35 mouse cellular contexts compared by ENCODE assay signal in the genomic region with DNA sequence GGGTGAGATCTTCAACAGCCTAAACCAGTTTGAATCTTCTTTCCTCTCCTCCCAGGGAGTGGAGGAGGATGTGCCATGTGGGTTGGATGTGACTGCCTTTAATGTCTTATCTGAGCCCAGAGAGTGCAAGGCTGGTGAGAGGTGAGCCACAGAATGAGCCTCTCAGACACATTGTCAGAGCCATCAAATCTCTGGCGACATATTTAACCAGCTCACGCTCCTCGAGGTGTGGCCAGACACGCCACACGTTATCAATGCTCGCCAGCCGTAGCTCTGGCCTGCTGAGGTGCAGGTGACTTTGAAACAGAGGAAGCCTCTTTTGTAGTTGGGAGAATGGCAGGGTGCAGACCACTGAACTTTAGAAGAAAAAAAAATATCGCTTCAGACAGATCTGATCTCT.
DNase-seq lines count a peak whose midpoint lies in the region; ATAC-seq and TF ChIP-seq lines count a peak whose summit lies in the region.
"Had no signal": no experiment of that assay in that cellular context is flagged by ENCODE, and none has a peak within 500 bp of the region (broad histone marks: within the 10 kb centered on the region; RNA-seq: fewer than 3 reads in every experiment).

No protein-coding gene starts in this region.

- peak; percentile 70 for TF ChIP-seq EP300 in liver, embryonic 14.5 days (IDR thresholded peaks at IDR 0.05; ENCODE audit: low read depth)

- H3K36me3 ChIP-seq in forebrain, embryonic 10.5 days (replicated peaks) = no peaks in the 10 kb centered on the region
- H3K36me3 ChIP-seq in forebrain, embryonic 12.5 days (replicated peaks) = no peaks in the 10 kb centered on the region
- no peaks in the 10 kb centered on the region for H3K36me3 ChIP-seq in midbrain, embryonic 11.5 days (ENCODE audit: control insufficient read depth, insufficient read depth, low read length)
- H3K36me3 ChIP-seq in midbrain, embryonic 13.5 days = no peaks in the 10 kb centered on the region
- H3K36me3 ChIP-seq in liver, embryonic 14.5 days (replicated peaks; ENCODE audit: control insufficient read depth, insufficient read depth, low read depth) = no peaks in the 10 kb centered on the region
- H3K36me3 ChIP-seq in hindbrain, embryonic 11.5 days (ENCODE audit: control insufficient read depth, insufficient read depth, low read length) = no peaks in the 10 kb centered on the region
- H3K36me3 ChIP-seq: embryonic facial prominence, embryonic 12.5 days; hindbrain, embryonic 10.5 days; limb, embryonic 12.5 days; midbrain, embryonic 15.5 days; neural tube, embryonic 15.5 days; stomach, embryonic 15.5 days had no signal

- no peak overlapping the region for H3K9ac ChIP-seq in forebrain, embryonic 12.5 days
- H3K9ac ChIP-seq in midbrain, embryonic 11.5 days (ENCODE audit: low read length) = no peak overlapping the region
- H3K9ac ChIP-seq in midbrain, embryonic 13.5 days (replicated peaks) = no peak overlapping the region
- H3K9ac ChIP-seq in liver, embryonic 14.5 days (replicated peaks) = no peak overlapping the region
- H3K9ac ChIP-seq in hindbrain, embryonic 11.5 days (ENCODE audit: low read depth, low read length) = no peak overlapping the region
- H3K9ac ChIP-seq: embryonic facial prominence, embryonic 12.5 days; limb, embryonic 12.5 days; midbrain, embryonic 15.5 days; neural tube, embryonic 15.5 days; stomach, embryonic 15.5 days had no signal

- no peak overlapping the region for H3K4me3 ChIP-seq in forebrain, embryonic 10.5 days
- no peak overlapping the region for H3K4me3 ChIP-seq in forebrain, embryonic 12.5 days (replicated peaks)
- H3K4me3 ChIP-seq in midbrain, embryonic 11.5 days (ENCODE audit: low read depth, low read length) = no peak overlapping the region
- H3K4me3 ChIP-seq in midbrain, embryonic 13.5 days (replicated peaks) = no peak overlapping the region
- H3K4me3 ChIP-seq in liver, embryonic 14.5 days (ENCODE audit: insufficient read depth in 1 of 2, low read depth in 2 of 2, low read length in 2 of 2) = no peak overlapping the region
- no peak overlapping the region for H3K4me3 ChIP-seq in lung, adult 2 months (replicated peaks; ENCODE audit: extremely low read depth, low read depth, low read length)
- H3K4me3 ChIP-seq in hindbrain, embryonic 11.5 days (ENCODE audit: low read depth, low read length) = no peak overlapping the region
- H3K4me3 ChIP-seq: embryonic facial prominence, embryonic 12.5 days; gastrocnemius, adult 2 months; heart, adult 2 months; hindbrain, embryonic 10.5 days; layer of hippocampus, adult 2 months; left cerebral cortex, adult 2 months; limb, embryonic 12.5 days; midbrain, embryonic 15.5 days; neural tube, embryonic 15.5 days; stomach, embryonic 15.5 days had no signal

- no peak for TF ChIP-seq POLR2A in lung, adult 2 months (IDR thresholded peaks at IDR 0.05; ENCODE audit: borderline replicate concordance, extremely low read depth, low read depth, low read length)

- 0 out of 2 replicates have a peak overlapping the region, but pooled peaks have one; percentile 10 for H3K27ac ChIP-seq in forebrain, embryonic 10.5 days
- H3K27ac ChIP-seq in forebrain, embryonic 12.5 days = no peak overlapping the region
- H3K27ac ChIP-seq in midbrain, embryonic 11.5 days (ENCODE audit: low read depth, low read length) = no peak overlapping the region
- H3K27ac ChIP-seq in midbrain, embryonic 13.5 days = no peak overlapping the region
- H3K27ac ChIP-seq in liver, embryonic 14.5 days = no peak overlapping the region; the same call in 1 of the 2 replicates
- H3K27ac ChIP-seq in hindbrain, embryonic 11.5 days (ENCODE audit: low read depth, low read length) = no peak overlapping the region
- H3K27ac ChIP-seq: embryonic facial prominence, embryonic 12.5 days; gastrocnemius, adult 2 months; heart, adult 2 months; hindbrain, embryonic 10.5 days; layer of hippocampus, adult 2 months; left cerebral cortex, adult 2 months; limb, embryonic 12.5 days; macrophage; midbrain, embryonic 15.5 days; neural tube, embryonic 15.5 days; stomach, embryonic 15.5 days had no signal

- no peak for TF ChIP-seq CTCF in liver, embryonic 14.5 days (IDR thresholded peaks at IDR 0.05; ENCODE audit: low read depth)
- TF ChIP-seq CTCF in lung, adult 2 months (IDR thresholded peaks at IDR 0.05; ENCODE audit: insufficient read depth, low read length) = no peak

- H3K27me3 ChIP-seq in forebrain, embryonic 10.5 days (ENCODE audit: poor library complexity, severe bottlenecking) = no peaks in the 10 kb centered on the region
- no peaks in the 10 kb centered on the region for H3K27me3 ChIP-seq in forebrain, embryonic 12.5 days
- no peaks in the 10 kb centered on the region for H3K27me3 ChIP-seq in midbrain, embryonic 11.5 days (ENCODE audit: control insufficient read depth, insufficient read depth, low read length)
- no peaks in the 10 kb centered on the region for H3K27me3 ChIP-seq in midbrain, embryonic 13.5 days
- no peaks in the 10 kb centered on the region for H3K27me3 ChIP-seq in liver, embryonic 14.5 days (ENCODE audit: control insufficient read depth, insufficient read depth, low read length)
- no peaks in the 10 kb centered on the region for H3K27me3 ChIP-seq in hindbrain, embryonic 11.5 days (ENCODE audit: control insufficient read depth, insufficient read depth, low read length)
- H3K27me3 ChIP-seq: CH12.LX; embryonic facial prominence, embryonic 12.5 days; limb, embryonic 12.5 days; midbrain, embryonic 15.5 days; neural tube, embryonic 15.5 days; Patski; stomach, embryonic 15.5 days had no signal

- WGBS in forebrain, embryonic 10.5 days = 94% methylated on average over 8 of the region's 8 CpGs
- WGBS in forebrain, embryonic 12.5 days = 89% methylated on average over 8 of the region's 8 CpGs
- 93% methylated on average over 8 of the region's 8 CpGs for WGBS in midbrain, embryonic 11.5 days
- WGBS in midbrain, embryonic 13.5 days = 89% methylated on average over 8 of the region's 8 CpGs
- WGBS in liver, embryonic 14.5 days (ENCODE audit: insufficient replicate concordance) = 56% methylated on average over 8 of the region's 8 CpGs
- WGBS in lung, adult 2 months = 65% methylated on average over 8 of the region's 8 CpGs
- 86% methylated on average over 8 of the region's 8 CpGs for WGBS in hindbrain, embryonic 11.5 days

- no peak for ATAC-seq in forebrain, embryonic 12.5 days (ENCODE audit: low FRiP score)
- ATAC-seq in midbrain, embryonic 11.5 days (ENCODE audit: low FRiP score) = no peak
- ATAC-seq in midbrain, embryonic 13.5 days = no peak
- ATAC-seq in liver, embryonic 14.5 days (ENCODE audit: insufficient read depth) = peak; percentile 91
- ATAC-seq in hindbrain, embryonic 11.5 days (ENCODE audit: low FRiP score) = no peak
- ATAC-seq: forebrain, embryonic 16.5 days; hindbrain, embryonic 16.5 days; midbrain, embryonic 15.5 days; Patski had no signal

- DNase-seq in forebrain, embryonic 10.5 days (ENCODE audit: extremely low spot score, low spot score) = no peak
- peak; percentile 10 for DNase-seq in midbrain, embryonic 11.5 days (ENCODE audit: low spot score, missing footprints)
- peak; percentile 33 to 85 (median 84) for DNase-seq in liver, embryonic 14.5 days (ENCODE audit: low read depth in 3 of 3, low spot score in 3 of 3)
- no peak for DNase-seq in lung, adult 2 months
- no peak for DNase-seq in hindbrain, embryonic 11.5 days (ENCODE audit: low spot score)
- DNase-seq in MN1 (ENCODE audit: low spot score) = no peak
- DNase-seq: adrenal gland, postnatal 10 days; cerebellum, adult 8-10 months; embryo, embryonic 11 days; gastrocnemius, adult 2 months; gastrocnemius, postnatal 36 days; heart, adult 2 months; kidney, adult 2 months; kidney, postnatal 36 days; lung, adult 18-20 months; lung, postnatal 10 days; retina, postnatal 1 day; right cerebral cortex, postnatal 14 days; thymus, adult 18-20 months; thymus, postnatal 36 days had no signal

- no peaks in the 10 kb centered on the region for H3K4me1 ChIP-seq in forebrain, embryonic 10.5 days
- H3K4me1 ChIP-seq in forebrain, embryonic 12.5 days = no peaks in the 10 kb centered on the region
- H3K4me1 ChIP-seq in midbrain, embryonic 11.5 days (ENCODE audit: control insufficient read depth, insufficient read depth, low read length) = no peaks in the 10 kb centered on the region
- no peaks in the 10 kb centered on the region for H3K4me1 ChIP-seq in midbrain, embryonic 13.5 days (replicated peaks)
- no peaks in the 10 kb centered on the region for H3K4me1 ChIP-seq in liver, embryonic 14.5 days (replicated peaks; ENCODE audit: control insufficient read depth in 2 of 2, insufficient read depth in 2 of 2, low read length in 1 of 2)
- H3K4me1 ChIP-seq in lung, adult 2 months (ENCODE audit: control insufficient read depth, insufficient read depth, low read length) = no peaks in the 10 kb centered on the region
- H3K4me1 ChIP-seq in hindbrain, embryonic 11.5 days (replicated peaks; ENCODE audit: control insufficient read depth, insufficient read depth, low read length) = no peaks in the 10 kb centered on the region
- H3K4me1 ChIP-seq: embryonic facial prominence, embryonic 12.5 days; hindbrain, embryonic 10.5 days; limb, embryonic 12.5 days; midbrain, embryonic 15.5 days; neural tube, embryonic 15.5 days; stomach, embryonic 15.5 days had no signal

- H3K9me3 ChIP-seq in forebrain, embryonic 10.5 days = no peaks in the 10 kb centered on the region; the same call in 1 of the 2 replicates
- H3K9me3 ChIP-seq in forebrain, embryonic 12.5 days = 0 out of 2 replicates have a peak, but pooled peaks cover 4% of the 10 kb centered on the region
- no peaks in the 10 kb centered on the region; the same call in 1 of the 2 replicates for H3K9me3 ChIP-seq in midbrain, embryonic 11.5 days (ENCODE audit: control insufficient read depth, low read length)
- no peaks in the 10 kb centered on the region for H3K9me3 ChIP-seq in midbrain, embryonic 13.5 days
- H3K9me3 ChIP-seq in liver, embryonic 14.5 days (ENCODE audit: control insufficient read depth, low read length) = no peaks in the 10 kb centered on the region
- H3K9me3 ChIP-seq in hindbrain, embryonic 11.5 days (ENCODE audit: control insufficient read depth, low read length) = no peaks in the 10 kb centered on the region
- H3K9me3 ChIP-seq: embryonic facial prominence, embryonic 12.5 days; midbrain, embryonic 15.5 days; neural tube, embryonic 15.5 days; stomach, embryonic 15.5 days had no signal

- H3K4me2 ChIP-seq in forebrain, embryonic 12.5 days = no peak overlapping the region
- no peak overlapping the region for H3K4me2 ChIP-seq in midbrain, embryonic 11.5 days
- H3K4me2 ChIP-seq in midbrain, embryonic 13.5 days (replicated peaks) = no peak overlapping the region
- H3K4me2 ChIP-seq in liver, embryonic 14.5 days (ENCODE audit: low read depth) = no peak overlapping the region
- no peak overlapping the region for H3K4me2 ChIP-seq in hindbrain, embryonic 11.5 days (replicated peaks; ENCODE audit: low read depth, low read length)
- H3K4me2 ChIP-seq: embryonic facial prominence, embryonic 12.5 days; limb, embryonic 12.5 days; midbrain, embryonic 15.5 days; neural tube, embryonic 15.5 days; stomach, embryonic 15.5 days had no signal

Comparison
In these comparisons a context has a peak if more than half of its experiments do, and no peak if none do; other contexts are left out.
1. DNase-seq: peak in midbrain, embryonic 11.5 days (single experiment) and liver, embryonic 14.5 days (3 of 3); none in forebrain, embryonic 10.5 days (single experiment), lung, adult 2 months (single experiment), hindbrain, embryonic 11.5 days (single experiment) and MN1 (single experiment).